19 mouse cellular contexts compared by ENCODE assay signal in genomic region chr3:75823934-75824333, GRCm38 (mm10).
"Had no signal": no experiment of that assay in that cellular context is flagged by ENCODE, and none has a peak within 500 bp of the region (broad histone marks: within the 10 kb centered on the region; RNA-seq: fewer than 3 reads in every experiment).

No protein-coding gene starts in this region.

- H3K27me3 ChIP-seq: liver, embryonic 12.5 days; midbrain, embryonic 12.5 days; neural tube, embryonic 13.5 days; neural tube, embryonic 15.5 days had no signal

- H3K4me3 ChIP-seq: liver, embryonic 12.5 days; midbrain, embryonic 10.5 days; midbrain, embryonic 12.5 days; myocyte; neural tube, embryonic 13.5 days; neural tube, embryonic 15.5 days had no signal

- ATAC-seq: liver, embryonic 12.5 days; midbrain, embryonic 16.5 days had no signal

- H3K27ac ChIP-seq: liver, embryonic 12.5 days; liver, embryonic 14.5 days; midbrain, embryonic 10.5 days; midbrain, embryonic 12.5 days; neural tube, embryonic 13.5 days; neural tube, embryonic 15.5 days had no signal

- H3K36me3 ChIP-seq: liver, embryonic 12.5 days; midbrain, embryonic 10.5 days; midbrain, embryonic 12.5 days; neural tube, embryonic 13.5 days; neural tube, embryonic 15.5 days had no signal

- H3K4me1 ChIP-seq: liver, embryonic 12.5 days; midbrain, embryonic 10.5 days; midbrain, embryonic 12.5 days; neural tube, embryonic 13.5 days; neural tube, embryonic 15.5 days had no signal

- H3K9ac ChIP-seq: liver, embryonic 12.5 days; liver, embryonic 14.5 days; midbrain, embryonic 12.5 days; neural tube, embryonic 13.5 days; neural tube, embryonic 15.5 days had no signal

- DNase-seq: lung, postnatal 10 days; lung, postnatal 4 days; midbrain, embryonic 14.5 days; retina, postnatal 1 day; right cerebral cortex, adult 18-20 months; right cerebral cortex, postnatal 25 days; right cerebral cortex, postnatal 4 days; spleen, adult 18-20 months; thymus, adult 18-20 months; thymus, postnatal 14 days; thymus, postnatal 36 days had no signal

- H3K4me2 ChIP-seq: liver, embryonic 12.5 days; midbrain, embryonic 12.5 days; neural tube, embryonic 13.5 days; neural tube, embryonic 15.5 days had no signal

- H3K9me3 ChIP-seq: liver, embryonic 12.5 days; midbrain, embryonic 10.5 days; midbrain, embryonic 12.5 days; neural tube, embryonic 13.5 days; neural tube, embryonic 15.5 days had no signal
